Mouse (Mus musculus) urinary bladder, adult 2 months (tissue): ENCODE results near the gene Fibin. TPM values are rescaled to one million over a fixed set of nuclear protein-coding genes. Genes with fewer than 3 reads are reported as not detected.
A peak's percentile ranks its signal among the peaks of the same experiment; 100 is the strongest.

ENCODE experiments used
- DNase-seq: peaks from one replicate; pipeline ENCODE4 v3.0.0; 2022; ENCODE audit warnings: low spot score
- polyA plus RNA-seq: library from polyadenylated mRNA; depleted of rRNA; stranded (reverse); fragments of >200 nt; gene quantifications from 2 replicates; pipeline ENCODE4 v1.2.3, GENCODE M21; 2012; rRNA removed

Fibin gene
- polyA plus RNA-seq = 21.8 and 22.5 TPM in 2 replicates

DNA sequence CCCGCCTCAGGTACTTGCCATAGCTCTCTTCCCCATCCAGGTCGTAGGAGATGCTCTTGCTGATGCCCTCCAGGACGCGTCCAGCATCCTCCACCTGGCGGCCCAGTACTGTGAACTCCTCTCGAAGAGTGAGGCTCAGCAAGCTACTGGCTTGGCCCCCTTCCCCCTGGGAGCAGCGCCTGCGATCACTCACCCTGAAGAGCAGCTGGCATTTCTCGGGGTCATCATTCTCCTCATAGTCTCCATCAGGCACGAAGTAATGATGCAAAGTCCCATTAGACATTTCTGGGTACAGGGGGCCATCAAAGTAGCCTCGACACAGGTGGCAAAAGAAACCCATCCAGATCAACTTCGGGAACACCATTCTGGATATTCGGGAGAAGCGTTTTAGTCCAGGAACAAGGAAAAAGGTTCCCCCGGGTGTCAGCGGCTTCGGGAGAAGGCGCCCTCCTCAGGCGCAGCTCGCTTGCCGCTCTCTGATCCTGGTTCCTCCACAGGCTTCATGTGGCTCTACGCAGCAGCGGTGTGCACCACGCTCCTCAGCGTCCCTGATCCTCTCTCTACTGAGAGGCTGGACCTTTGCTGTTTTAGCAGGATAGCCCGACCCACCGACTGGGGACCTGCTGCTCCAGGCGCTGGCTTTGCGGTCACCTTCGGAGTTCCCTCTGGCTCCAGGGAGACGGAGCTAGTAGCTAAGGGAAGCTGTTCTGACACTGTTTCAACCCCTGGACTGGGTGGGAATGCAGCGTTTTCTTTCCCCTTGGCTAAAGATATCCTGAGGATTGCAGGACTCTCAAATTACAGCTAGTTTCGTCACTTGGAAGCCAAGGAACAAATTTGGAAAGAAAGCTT, at the start of gene Fibin:
Gene Fibin, minus strand, starts transcription at position 752 of the 852 bp plus-strand sequence.
- DNase-seq = peak; percentile 55

DNA sequence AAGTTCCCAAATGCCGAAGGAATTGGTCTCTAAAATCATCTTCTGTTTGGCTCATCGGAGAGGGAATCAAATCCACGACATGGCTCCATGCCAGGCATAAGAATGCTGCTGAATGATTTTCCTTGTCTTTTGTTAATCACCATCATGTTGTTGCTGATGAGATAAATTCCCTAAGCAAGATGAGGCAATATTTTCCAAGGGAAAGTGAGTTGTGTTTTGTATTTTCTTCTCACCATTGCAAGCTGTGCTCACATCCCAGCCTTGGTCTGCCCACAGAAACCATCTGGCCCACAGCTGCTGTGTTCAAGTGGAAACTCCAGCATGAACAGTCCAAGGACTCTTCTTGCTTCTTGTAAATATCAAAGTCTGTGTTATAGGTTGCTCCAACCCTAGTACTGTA, 48.4 kb upstream of the Fibin start:
- no peak for DNase-seq

DNA sequence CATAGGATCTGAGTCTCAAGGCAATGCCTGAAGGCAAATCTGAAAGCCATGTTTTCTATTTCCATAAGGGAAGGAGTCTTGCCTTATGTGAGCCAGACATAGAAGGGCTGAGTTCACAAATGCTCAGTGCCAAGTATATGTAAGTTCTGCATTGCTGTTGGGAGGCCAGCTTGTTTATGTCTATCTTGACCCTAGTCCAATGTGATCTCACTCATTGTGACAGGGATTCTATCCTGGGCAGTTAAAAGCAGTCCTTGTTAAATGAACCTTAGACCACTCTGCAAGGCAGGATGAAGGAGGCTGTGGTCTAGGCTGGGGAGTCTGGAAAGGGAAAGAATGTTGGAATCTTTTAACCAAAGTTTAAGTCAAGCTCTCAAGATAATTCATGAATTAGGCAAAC, 45.8 kb upstream of the Fibin start:
- no peak for DNase-seq

DNA sequence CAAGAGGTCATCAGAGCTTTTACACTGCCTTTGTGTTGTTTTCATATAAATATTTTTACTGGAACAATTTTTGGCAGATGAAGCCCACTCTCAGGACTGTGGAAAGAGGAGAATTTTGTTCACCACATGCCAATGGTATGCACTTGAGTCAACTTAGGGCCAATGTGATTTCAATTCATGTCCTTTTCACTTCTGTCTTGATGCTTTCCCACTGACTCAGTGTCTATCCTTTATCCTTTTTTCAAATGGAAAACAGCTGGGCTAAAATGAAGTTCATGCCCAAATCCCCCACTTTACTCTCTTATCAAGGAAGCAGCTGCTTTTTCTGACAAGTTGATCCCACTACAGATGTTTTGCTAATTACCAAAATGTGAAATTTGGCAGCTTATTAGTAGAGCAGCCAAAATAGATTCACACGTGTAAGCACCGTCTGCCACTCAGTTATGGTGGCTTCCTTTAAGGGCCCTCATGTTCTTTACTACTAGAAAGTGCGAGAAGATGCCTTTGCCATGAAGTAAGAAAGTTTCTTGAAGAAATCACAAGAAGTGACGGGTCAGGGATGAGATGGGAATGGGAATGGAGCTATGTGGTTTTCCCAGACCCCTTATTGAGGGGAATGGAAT, 29.8 kb upstream of the Fibin start:
- no peak for DNase-seq

DNA sequence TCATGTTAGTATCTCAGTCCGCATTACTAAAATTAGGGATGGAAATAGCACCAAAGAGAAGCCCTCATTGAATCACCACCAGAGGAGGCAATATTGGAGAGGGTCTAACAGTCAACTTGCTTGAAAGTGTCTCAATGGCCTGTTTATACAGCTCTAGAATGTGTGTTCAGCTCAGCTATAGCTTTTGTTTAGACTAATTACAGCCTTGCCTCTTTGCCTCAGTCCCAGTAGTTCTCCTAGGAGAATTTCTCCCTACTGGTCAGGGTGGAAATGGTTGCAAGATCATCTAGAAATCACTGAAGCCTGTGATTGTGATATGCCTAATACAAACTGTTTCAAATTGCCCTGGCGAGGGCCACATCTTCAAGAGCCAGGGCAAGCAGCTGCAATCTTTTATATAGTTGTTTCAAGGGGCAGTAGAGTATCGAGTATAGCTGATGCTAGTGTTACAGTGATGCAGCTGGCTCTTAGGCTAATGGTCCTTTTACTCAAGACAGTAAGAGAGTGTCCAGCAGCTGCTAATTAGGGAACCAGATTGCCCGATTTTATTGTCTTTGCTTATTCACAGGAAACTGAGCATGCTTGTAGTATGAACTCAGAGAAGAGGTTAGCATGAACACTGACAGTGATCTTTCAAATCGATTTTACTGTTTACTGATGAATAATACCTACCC, 27.9 kb upstream of the Fibin start:
- no peak for DNase-seq

DNA sequence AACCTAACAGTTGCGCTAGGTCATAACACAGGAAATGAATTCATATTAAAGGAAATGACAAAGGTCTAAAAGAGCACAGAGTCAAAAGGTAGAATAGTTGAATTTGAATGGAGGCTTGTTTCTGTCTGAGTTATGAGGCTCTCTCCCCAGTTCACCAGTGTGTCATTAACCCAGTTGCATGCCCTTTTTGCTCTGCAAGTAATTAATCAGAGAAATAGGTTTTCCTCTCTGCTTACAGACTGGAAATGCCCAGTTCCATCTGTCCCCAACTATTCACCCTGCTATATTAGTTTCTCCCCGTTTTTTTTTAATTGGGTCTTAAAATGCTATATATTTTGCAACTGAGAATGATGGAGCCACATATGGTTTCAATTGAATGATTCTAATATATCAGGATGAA, 16.8 kb upstream of the Fibin start:
- DNase-seq = no peak

DNA sequence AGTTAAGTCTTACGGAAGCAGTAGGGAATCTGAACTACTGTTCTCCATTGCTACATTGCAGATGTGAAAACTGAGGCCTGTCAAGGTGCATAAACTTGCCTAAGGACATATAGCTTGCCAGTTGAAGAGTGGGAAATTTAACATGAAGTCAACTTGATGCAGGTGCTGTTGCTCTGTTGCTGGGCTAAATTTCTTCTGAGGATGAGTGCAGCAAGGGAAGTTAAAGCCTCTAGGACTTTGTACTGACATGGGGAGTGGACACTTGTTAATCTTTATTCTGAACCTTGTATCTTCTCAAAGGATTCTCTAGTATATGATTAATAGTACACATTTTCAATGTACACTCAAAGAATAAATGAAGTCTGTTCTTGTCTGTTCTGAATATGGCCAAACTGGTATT, 13.7 kb upstream of the Fibin start:
- no peak for DNase-seq

DNA sequence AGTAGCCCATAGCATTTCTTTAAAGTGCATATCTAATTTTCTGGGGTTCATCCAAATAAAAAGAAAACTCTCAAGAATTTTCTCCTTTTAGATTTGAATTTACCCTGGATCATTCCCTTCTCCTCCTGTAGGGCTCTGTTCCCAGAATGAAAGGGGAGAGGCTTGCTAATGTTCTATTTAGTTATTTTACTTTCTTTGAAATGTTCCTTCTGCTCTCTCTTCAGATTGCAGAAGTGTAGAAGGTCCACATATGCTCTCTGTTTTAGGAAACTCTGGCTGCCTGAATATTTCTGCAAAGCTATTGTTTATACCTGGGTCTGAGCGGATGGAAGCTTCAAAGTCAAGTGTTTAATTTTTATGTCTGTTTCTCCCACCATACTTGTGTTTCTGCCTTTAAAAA, 12.5 kb upstream of the Fibin start:
- no peak for DNase-seq

DNA sequence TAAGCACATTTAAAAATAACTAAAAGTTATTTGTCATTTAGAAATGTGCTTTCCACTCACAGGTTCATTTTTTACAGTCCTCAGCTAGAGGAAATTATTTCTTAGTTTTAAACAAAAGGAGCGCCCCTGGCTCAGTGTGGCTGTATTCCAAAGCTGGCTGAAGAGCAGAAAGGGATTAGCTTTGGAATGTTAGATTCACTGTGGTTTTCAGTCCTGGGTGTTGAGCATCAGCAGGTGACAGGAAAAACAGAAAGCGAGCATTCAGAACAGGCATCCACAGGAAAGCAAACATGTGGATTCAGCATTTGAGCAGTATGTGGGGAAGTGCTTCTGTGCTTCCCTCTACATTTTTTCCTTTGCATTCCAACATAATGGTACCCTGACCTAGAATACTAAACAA, 10.2 kb upstream of the Fibin start:
- DNase-seq = no peak

DNA sequence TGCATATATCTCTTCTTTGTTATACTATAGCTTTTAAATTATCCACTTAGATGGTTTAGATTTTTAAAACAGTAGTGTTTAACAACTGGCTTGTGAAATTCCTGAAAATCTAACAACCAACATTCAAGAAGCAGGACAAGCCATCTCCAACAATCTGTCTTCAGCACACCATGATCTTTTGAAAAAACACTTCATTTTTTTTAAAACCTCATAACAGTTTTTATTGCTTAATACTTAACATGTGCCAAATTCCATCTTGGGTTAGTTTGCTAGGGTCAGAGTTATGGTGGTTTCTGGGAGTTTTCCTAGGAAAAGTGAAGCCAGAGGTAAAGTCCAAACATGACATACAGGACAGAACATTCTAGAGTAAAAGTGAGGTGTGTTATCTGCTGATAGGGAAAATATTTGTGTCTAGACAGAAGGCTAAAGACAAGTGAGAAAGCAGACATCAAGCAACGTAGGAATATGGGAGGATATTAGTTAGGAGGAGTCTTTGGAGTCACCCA, 4.5 kb upstream of the Fibin start:
- no peak for DNase-seq

DNA sequence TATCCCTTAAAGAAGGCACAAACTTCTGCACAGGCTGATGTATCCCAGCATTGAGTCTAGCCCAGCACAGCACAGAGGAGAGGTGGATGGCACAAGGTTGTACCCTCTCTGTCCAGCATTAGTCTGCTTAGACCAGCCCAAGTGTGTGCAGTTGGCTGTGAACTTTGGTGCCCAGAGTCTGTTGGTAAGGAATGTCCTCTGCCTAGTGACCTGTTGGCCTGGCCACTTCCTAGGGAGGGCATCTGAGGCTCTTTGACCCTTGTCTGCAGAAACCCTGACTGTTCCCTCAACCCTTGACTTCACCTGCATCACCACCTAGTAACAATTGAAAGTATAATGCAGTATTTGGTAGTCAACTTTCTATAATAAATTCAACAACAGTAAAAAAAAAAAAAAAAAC, 2.4 kb upstream of the Fibin start:
- no peak for DNase-seq

DNA sequence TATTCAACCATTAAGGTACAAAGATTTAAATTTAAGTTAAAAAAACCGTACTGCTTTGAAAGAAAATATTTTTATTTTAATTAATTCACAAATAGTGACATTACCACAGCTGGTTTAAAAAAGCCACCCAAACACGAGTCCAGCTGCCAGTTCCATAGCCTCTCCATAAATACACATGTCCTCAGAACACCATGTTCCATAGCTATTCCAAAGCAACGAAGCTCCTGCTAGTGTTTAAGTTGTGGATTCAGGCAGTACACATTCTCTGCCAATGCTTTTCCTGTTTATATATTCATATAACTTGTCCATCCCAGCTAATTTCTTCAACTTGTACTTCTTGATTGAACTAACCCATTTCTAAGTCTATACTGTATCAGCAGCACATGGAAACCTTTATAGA, 872 bp upstream of the Fibin start:
- DNase-seq = no peak

DNA sequence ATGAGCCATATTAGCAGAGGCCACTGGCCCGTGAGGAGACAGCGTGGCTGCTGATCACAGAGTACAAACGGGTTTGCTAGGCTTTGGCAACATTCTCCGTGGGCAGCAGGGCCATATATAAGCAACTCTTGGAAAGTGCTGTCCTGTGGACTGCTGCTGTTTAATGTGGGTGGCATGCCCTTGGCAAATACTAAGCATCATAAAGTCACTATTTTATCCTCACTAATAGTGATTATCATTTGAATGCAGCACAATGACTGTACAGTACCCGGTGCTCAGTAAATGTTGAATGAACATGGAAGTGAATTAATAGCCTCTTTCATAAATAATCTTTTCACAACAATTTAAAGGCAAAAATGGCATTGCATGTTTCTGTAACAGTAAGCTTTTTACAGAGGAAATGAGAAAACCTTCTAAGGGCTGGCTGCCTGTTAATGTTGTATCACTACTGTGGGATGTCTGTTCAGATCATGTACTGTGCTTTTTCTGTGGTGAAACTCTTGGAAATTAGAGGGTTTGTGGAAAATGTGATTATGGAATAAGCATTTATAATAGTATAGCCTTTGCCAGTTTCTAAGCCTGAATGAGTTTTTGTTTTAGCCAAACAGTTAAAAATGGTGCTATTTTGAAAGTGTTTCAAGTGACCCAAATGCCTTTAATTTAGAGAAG, 9.5 kb downstream of the Fibin start:
- no peak for DNase-seq

DNA sequence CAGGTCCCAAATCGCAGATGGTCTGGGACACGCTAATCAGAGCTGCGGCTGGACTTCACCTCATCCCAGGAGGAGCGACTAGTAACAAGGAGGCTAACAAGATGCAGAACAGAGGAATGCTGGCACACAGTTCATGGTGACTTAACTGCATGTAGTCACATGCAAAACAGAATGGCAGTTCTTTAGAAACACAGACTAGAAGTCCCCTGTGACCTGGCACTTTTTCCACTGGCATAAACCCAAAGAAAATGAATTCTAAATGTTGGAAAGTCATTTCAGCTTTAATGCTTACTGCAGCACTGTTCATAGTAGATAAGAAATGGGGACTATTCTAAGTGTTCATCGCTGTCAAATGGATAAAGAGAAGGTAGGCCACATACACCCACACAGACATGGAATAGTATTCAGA, 11.1 kb downstream of the Fibin start:
- DNase-seq = no peak

DNA sequence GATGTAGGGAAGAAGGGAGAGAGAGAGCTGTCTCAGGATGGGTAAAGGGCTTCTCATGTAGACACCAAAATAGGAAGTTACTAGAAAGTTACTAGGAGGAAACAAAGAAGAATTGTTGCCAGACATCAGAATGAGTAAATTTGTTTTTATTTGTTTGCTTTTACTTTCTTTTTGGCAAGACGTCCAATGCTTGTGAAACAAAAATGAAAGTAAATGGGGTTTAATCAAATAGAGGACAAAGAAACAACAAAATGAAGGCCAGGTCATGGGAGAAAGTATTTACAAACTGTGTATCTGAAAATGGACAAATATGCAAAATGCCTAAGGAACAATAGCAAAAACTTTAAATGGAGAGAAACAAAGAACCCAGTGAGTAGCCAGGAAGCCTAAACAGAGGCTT, 11.6 kb downstream of the Fibin start:
- DNase-seq = no peak

DNA sequence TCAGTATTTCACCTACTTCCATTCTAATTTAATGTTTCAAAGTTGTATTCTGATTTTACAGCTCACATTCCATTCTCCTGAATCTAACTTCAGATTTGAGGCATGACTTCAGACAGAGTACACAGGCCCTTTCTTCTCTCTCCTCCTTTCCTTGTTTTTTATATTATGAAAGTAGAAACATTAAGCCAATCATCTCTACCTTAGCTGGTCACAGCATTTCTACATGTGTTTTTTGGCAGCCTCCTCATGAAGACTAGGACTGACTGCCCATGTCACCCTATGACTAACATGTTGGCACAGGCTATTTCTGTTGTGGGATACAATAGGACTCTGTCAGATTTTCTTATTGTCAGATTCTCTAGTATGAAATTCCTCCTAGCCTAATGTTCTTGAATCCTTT, 34.0 kb downstream of the Fibin start:
- DNase-seq = no peak

DNA sequence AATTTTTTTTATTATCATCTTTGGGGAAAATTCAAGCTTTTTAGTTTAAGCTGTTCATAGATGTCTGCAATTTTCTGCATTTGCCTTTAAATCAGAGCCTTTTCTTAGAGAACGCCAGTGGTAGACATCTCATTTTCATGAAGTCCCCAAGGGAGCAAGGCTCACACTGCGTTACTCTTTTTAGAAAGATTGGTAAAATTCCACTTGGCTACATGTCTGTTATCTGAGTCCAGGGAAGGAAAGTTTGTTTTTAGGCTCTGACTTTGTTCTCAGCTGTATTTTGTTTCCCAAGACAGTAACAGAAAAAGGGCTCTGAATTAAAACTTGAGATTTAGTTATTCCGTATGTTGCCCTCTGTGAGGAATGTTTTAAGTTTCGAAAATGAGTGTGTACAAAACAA, 43.0 kb downstream of the Fibin start:
- no peak for DNase-seq

DNA sequence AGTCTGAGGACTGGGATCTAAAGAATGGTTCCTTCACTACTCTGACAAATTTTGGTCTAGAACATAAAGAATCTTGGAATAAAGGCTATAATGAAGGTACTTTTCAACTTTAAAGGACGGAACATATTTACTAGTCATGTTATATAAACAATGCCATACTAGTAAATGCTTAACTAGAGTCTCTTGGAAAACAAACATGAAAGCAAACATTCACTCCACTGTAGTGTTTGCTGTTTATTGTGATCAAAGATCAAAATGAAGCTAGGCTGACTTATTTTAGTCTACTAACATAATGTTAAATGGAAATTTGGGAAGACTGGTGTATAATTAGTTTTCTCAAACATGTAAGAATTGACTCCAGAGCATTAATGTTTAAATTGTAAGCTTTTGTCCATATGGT, 43.7 kb downstream of the Fibin start:
- no peak for DNase-seq

DNA sequence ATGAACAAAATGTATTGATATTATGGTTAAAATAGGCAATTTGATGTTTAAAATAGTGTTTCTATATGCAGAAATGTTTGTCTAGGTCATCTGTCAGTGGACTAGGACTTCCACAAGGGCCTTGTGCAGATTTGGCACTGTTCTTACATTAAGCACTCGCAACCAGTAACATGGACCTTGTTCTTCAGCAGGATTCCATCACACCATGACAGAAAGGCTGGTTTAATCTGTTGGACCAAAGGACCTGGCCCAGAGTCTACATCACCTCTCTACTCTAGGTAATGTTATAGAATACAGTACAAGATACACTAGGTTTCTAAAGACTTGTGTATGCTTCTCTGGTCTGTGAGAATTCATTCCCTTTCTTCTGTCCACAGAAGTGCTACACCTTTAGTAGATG, 44.3 kb downstream of the Fibin start:
- DNase-seq = no peak

DNA sequence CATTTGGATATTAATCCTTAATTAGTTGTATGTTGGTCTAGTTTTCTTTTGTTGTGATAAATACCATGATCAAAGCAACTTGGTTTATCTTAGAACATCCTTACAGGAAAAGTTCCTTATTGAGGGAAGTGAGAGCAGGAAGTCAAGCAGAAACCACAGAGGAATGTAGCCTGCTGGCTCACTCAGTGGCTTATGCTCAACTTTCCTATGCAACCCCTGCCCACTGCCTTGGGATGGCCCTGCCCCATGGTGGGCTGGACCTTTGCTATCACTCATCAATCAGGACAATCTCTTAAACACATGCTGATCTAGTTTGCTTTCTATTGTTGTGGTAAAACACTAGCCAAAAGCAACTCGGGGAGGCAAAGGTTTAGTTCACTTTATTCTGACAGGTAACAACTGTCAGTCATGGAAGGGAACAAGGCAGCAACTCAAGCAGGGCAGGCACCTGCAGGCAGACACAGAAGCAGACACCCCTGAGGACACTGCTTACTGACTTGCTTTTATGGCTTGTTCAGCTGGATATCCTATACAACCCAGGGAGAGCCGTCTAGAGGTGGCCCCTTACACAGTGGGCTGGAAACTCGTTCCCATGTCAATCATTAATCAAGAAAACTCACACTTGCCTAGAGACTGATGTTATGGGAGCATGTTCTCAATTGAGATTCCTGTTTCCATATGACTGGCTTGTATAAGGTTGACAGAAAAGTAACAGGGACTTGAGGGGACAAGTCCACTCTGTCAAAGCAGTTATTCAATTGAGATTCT, 46.7 kb downstream of the Fibin start:
- no peak for DNase-seq

DNA sequence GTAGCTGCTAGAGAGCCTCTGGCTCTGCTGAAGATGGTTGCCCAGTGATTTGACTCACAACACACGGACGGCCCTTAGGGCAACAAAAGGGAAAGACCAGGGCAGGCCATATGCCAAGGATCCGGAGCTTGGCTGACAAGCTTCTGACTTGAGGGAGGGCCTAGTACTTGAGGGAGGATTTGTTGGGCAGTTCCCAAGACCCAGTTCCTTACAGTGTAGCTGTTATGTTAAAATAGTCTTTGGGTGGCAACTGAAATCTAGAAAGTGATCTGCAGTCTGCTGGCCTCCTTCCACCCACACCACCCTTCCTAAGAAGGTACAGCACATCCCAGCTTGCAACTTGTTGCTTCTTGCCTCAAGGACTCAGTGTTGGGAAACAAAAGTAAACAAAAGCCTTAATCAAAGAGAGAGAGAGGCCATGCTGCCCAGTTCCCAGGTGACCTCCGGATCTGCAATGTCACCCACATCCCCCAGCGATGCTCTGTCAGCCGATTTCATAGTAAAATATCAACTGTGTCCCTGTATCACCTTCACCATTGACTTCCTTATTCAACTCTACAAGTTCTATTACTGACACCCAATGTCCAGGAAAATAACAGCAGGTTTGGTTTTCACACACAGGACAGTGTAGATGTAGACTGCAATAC, 48.4 kb downstream of the Fibin start, which contains the start of gene Bbox1:
Gene Bbox1, minus strand, starts transcription at position 52 of the 647 bp plus-strand sequence.
- DNase-seq = peak; percentile 23
